ENCODE assay signal across 8 mouse cellular contexts in genomic region chr7:120865832-120866231, GRCm38 (mm10). TPM values are rescaled to one million over a fixed set of nuclear protein-coding genes. Genes with fewer than 3 reads are reported as not detected.
A peak's percentile ranks its signal among the peaks of the same experiment; 100 is the strongest.
DNase-seq lines count a peak whose midpoint lies in the region; ATAC-seq and TF ChIP-seq lines count a peak whose summit lies in the region.

No protein-coding gene starts in this region.

- H3K27me3 ChIP-seq in heart, embryonic 11.5 days (ENCODE audit: control insufficient read depth, insufficient read depth, low read length): no peaks in the 10 kb centered on the region
- no peaks in the 10 kb centered on the region for H3K27me3 ChIP-seq in limb, embryonic 10.5 days (ENCODE audit: low read depth, poor library complexity, severe bottlenecking)
- no peaks in the 10 kb centered on the region for H3K27me3 ChIP-seq in midbrain, embryonic 12.5 days

- TF ChIP-seq POLR2A in bone marrow, adult 2 months (IDR thresholded peaks at IDR 0.05; ENCODE audit: borderline replicate concordance, control insufficient read depth, low read depth, low read length): no peak

- WGBS in bone marrow, adult 2 months: 58% methylated on average over 4 of the region's 4 CpGs
- WGBS in heart, embryonic 11.5 days (ENCODE audit: insufficient replicate concordance): 48% methylated on average over 4 of the region's 4 CpGs
- WGBS in limb, embryonic 10.5 days: 62% methylated on average over 4 of the region's 4 CpGs
- 57% methylated on average over 4 of the region's 4 CpGs for WGBS in midbrain, embryonic 12.5 days

- intact Hi-C loops in left cerebral cortex, postnatal 10 days (cut with DNase I): no loop called here

- H3K36me3 ChIP-seq in heart, embryonic 11.5 days (ENCODE audit: control insufficient read depth, insufficient read depth, low read length): no peaks in the 10 kb centered on the region
- H3K36me3 ChIP-seq in limb, embryonic 10.5 days: no peaks in the 10 kb centered on the region
- no peaks in the 10 kb centered on the region for H3K36me3 ChIP-seq in midbrain, embryonic 12.5 days

- H3K4me3 ChIP-seq in bone marrow, adult 2 months (replicated peaks; ENCODE audit: control insufficient read depth, low read depth, low read length): no peak overlapping the region
- no peak overlapping the region for H3K4me3 ChIP-seq in heart, embryonic 11.5 days (ENCODE audit: low read depth, low read length)
- no peak overlapping the region for H3K4me3 ChIP-seq in limb, embryonic 10.5 days
- H3K4me3 ChIP-seq in midbrain, embryonic 12.5 days: no peak overlapping the region

- no peaks in the 10 kb centered on the region for H3K9me3 ChIP-seq in heart, embryonic 11.5 days (replicated peaks; ENCODE audit: control insufficient read depth, low read length)
- no peaks in the 10 kb centered on the region for H3K9me3 ChIP-seq in limb, embryonic 10.5 days (replicated peaks)
- no peaks in the 10 kb centered on the region for H3K9me3 ChIP-seq in midbrain, embryonic 12.5 days

- peak; percentile 84 for DNase-seq in NIH3T3 (ENCODE audit: low read depth)
- DNase-seq in limb, embryonic 10.5 days (ENCODE audit: low spot score): no peak
- DNase-seq in thymus, postnatal 14 days: no peak
- no peak for DNase-seq in ovary, postnatal 36 days (ENCODE audit: low spot score)
- DNase-seq in left cerebral cortex, postnatal 10 days (ENCODE audit: extremely low spot score in 1 of 2, low spot score in 2 of 2): no peak

- peak overlapping the region; percentile 62 for H3K27ac ChIP-seq in bone marrow, adult 2 months (ENCODE audit: control insufficient read depth, insufficient read depth, low read depth, low read length, poor library complexity)
- peak overlapping the region; percentile 84 for H3K27ac ChIP-seq in heart, embryonic 11.5 days (ENCODE audit: low read depth, low read length)
- H3K27ac ChIP-seq in limb, embryonic 10.5 days: peak overlapping the region; percentile 71
- peak overlapping the region; percentile 69 for H3K27ac ChIP-seq in midbrain, embryonic 12.5 days (replicated peaks)

- no peak for TF ChIP-seq CTCF in bone marrow, adult 2 months (IDR thresholded peaks at IDR 0.05; ENCODE audit: control insufficient read depth, insufficient read depth, low read length)

- peaks cover 2% of the 10 kb centered on the region for H3K4me1 ChIP-seq in bone marrow, adult 2 months (ENCODE audit: control insufficient read depth, insufficient read depth, low read length)
- H3K4me1 ChIP-seq in heart, embryonic 11.5 days (ENCODE audit: control insufficient read depth, insufficient read depth, low read length): peaks cover 76% of the 10 kb centered on the region
- peaks cover 71% of the 10 kb centered on the region for H3K4me1 ChIP-seq in limb, embryonic 10.5 days
- H3K4me1 ChIP-seq in midbrain, embryonic 12.5 days: peaks cover 53% of the 10 kb centered on the region

- H3K9ac ChIP-seq in heart, embryonic 11.5 days (ENCODE audit: low read depth, low read length): peak overlapping the region; percentile 49; the same call in 1 of the 2 replicates
- no peak overlapping the region for H3K9ac ChIP-seq in midbrain, embryonic 12.5 days (replicated peaks)

- peak; percentile 82 for ATAC-seq in heart, embryonic 11.5 days (replicated peaks; ENCODE audit: insufficient number of reproducible peaks, low FRiP score, low TSS enrichment)
- no peak for ATAC-seq in midbrain, embryonic 12.5 days (ENCODE audit: low FRiP score, low read depth)

- no peak overlapping the region; the same call in 1 of the 2 replicates for H3K4me2 ChIP-seq in heart, embryonic 11.5 days
- H3K4me2 ChIP-seq in midbrain, embryonic 12.5 days (replicated peaks): no peak overlapping the region

RNA-seq across cellular contexts. Expression of gene Eef2k, which starts 23.2 kb away (rescaled TPM):
- polyA plus RNA-seq in bone marrow, adult 2 months (2011; ENCODE audit: insufficient read depth, insufficient read length, low replicate concordance, missing spikeins): 39.2 and 39.8 TPM in 2 replicates
- polyA plus RNA-seq in heart, embryonic 11.5 days (2014; fragmentation: Nextera tagmentation; extraction: Ambion mirVana): 5.0 and 7.9 TPM in 2 replicates
- 21.3 and 23.5 TPM in 2 replicates for polyA plus RNA-seq in limb, embryonic 10.5 days (2016; fragmentation: Nextera tagmentation; extraction: Ambion mirVana)
- polyA plus RNA-seq in midbrain, embryonic 12.5 days (2016; fragmentation: Nextera tagmentation; extraction: Ambion mirVana): 27.9 and 29.6 TPM in 2 replicates
- total RNA-seq in left cerebral cortex, postnatal 10 days (2021): 10 to 100 TPM; 45.1 to 46.0 TPM

RNA-seq across cellular contexts. Expression of gene Polr3e, which starts 51.7 kb away (rescaled TPM):
- polyA plus RNA-seq in bone marrow, adult 2 months (2011; ENCODE audit: insufficient read depth, insufficient read length, low replicate concordance, missing spikeins): 6.5 and 14.2 TPM in 2 replicates
- 15.0 and 15.6 TPM in 2 replicates for polyA plus RNA-seq in heart, embryonic 11.5 days (2014; fragmentation: Nextera tagmentation; extraction: Ambion mirVana)
- polyA plus RNA-seq in limb, embryonic 10.5 days (2016; fragmentation: Nextera tagmentation; extraction: Ambion mirVana): 46.1 and 50.7 TPM in 2 replicates
- 31.4 and 33.2 TPM in 2 replicates for polyA plus RNA-seq in midbrain, embryonic 12.5 days (2016; fragmentation: Nextera tagmentation; extraction: Ambion mirVana)
- 10 to 100 TPM; 34.5 to 34.6 TPM for total RNA-seq in left cerebral cortex, postnatal 10 days (2021)

RNA-seq across cellular contexts. Expression of gene Gm5737, which starts 53.7 kb away (rescaled TPM):
- not detected in 2 replicates for polyA plus RNA-seq in bone marrow, adult 2 months (2011; ENCODE audit: insufficient read depth, insufficient read length, low replicate concordance, missing spikeins)
- not detected in 2 replicates for polyA plus RNA-seq in heart, embryonic 11.5 days (2014; fragmentation: Nextera tagmentation; extraction: Ambion mirVana)
- polyA plus RNA-seq in limb, embryonic 10.5 days (2016; fragmentation: Nextera tagmentation; extraction: Ambion mirVana): not detected in 2 replicates
- polyA plus RNA-seq in midbrain, embryonic 12.5 days (2016; fragmentation: Nextera tagmentation; extraction: Ambion mirVana): not detected in 2 replicates
- under 1 TPM in 1 of 2 experiments, not detected in 1; 0.28 TPM for total RNA-seq in left cerebral cortex, postnatal 10 days (2021)
